Mouse (Mus musculus) lung, adult 2 months (tissue): Measurements from ENCODE around the gene Rnasel.

ENCODE experiments used
- CTCF ChIP-seq: fragments of 200-500 bp; IDR thresholded peaks from 2 replicates; pipeline ENCODE4 v1.5.1; 2011; ENCODE audit warnings: mild to moderate bottlenecking, low read length, control low read depth; ENCODE audit not compliant: insufficient read depth
- POLR2A ChIP-seq: fragments of 200-500 bp; IDR thresholded peaks from 2 replicates; pipeline ENCODE4 v1.6.1; 2011; ENCODE audit warnings: low read depth, mild to moderate bottlenecking, control low read depth, low read length, borderline replicate concordance; ENCODE audit errors: extremely low read depth

- TF ChIP-seq CTCF (no peak), POLR2A (no peak)
Observed at GRCm38 (mm10) chr1:153740775-153741400, 8.3 kb upstream of the Rnasel start.
